Mouse (Mus musculus) liver, adult 2 months (tissue): ENCODE measurements around the gene Plxna4. TPM values are rescaled to one million over a fixed set of nuclear protein-coding genes. Genes with fewer than 3 reads are reported as not detected.

Experiments used
- DNase-seq: peaks from one replicate; pipeline ENCODE4 v3.0.0-alpha.2; 2011; ENCODE audit warnings: low read depth, low spot score; ENCODE audit errors: extremely low read depth
- H3K27ac ChIP-seq: fragments of 200-500 bp; replicated peaks from 2 replicates; pipeline ENCODE4 v1.5.1; 2012; ENCODE audit warnings: low read depth, mild to moderate bottlenecking, control low read depth, inconsistent platforms, low read length; ENCODE audit not compliant: insufficient read depth
- H3K27me3 ChIP-seq: fragments of 200-500 bp; 2 replicates; pipeline ENCODE4 v1.6.1; 2012; ENCODE audit warnings: mild to moderate bottlenecking, moderate library complexity, low read length, inconsistent platforms; ENCODE audit not compliant: control insufficient read depth, insufficient read depth
- H3K36me3 ChIP-seq: fragments of 200-500 bp; 2 replicates; pipeline ENCODE4 v1.6.1; 2012; ENCODE audit warnings: low read length, inconsistent platforms; ENCODE audit not compliant: control insufficient read depth, insufficient read depth
- H3K4me1 ChIP-seq: fragments of 200-500 bp; 2 replicates; pipeline ENCODE4 v1.6.1; 2011; ENCODE audit warnings: low read length; ENCODE audit not compliant: control insufficient read depth, insufficient read depth
- H3K4me3 ChIP-seq: fragments of 200-500 bp; 2 replicates; pipeline ENCODE4 v1.5.1; 2011; ENCODE audit warnings: low read depth, mild to moderate bottlenecking, control low read depth, low read length, moderate library complexity; ENCODE audit not compliant: insufficient read depth
- H3K79me2 ChIP-seq: fragments of 200-500 bp; 2 replicates; pipeline ENCODE4 v1.6.1; 2012; ENCODE audit warnings: inconsistent platforms, mild to moderate bottlenecking, low read length, moderate library complexity; ENCODE audit not compliant: control insufficient read depth, insufficient read depth
- H3K9ac ChIP-seq: fragments of 200-500 bp; 2 replicates; pipeline ENCODE4 v1.6.1; 2012; ENCODE audit warnings: low read depth, mild to moderate bottlenecking, control low read depth, inconsistent platforms, low read length
- CTCF ChIP-seq: fragments of 200-500 bp; IDR thresholded peaks from 2 replicates; pipeline ENCODE4 v1.5.1; 2011; ENCODE audit warnings: low read depth, low read length, control low read depth
- POLR2A ChIP-seq: fragments of 200-500 bp; IDR thresholded peaks from 2 replicates; pipeline ENCODE4 v1.6.1; 2011; ENCODE audit warnings: low read length, control low read depth; ENCODE audit not compliant: insufficient read depth; ENCODE audit errors: extremely low read depth
- WGBS: fragments of 180-500 bp; shearing (Covaris S2); methylation state at CpG from one replicate; pipeline ENCODE4 v1.1.7; 2018; 5-methylcytosine and 5-hydroxymethylcytosine counted together
- polyA plus RNA-seq: library from polyadenylated mRNA; depleted of rRNA; stranded (reverse); fragments of >200 nt; gene quantifications from 2 replicates; pipeline ENCODE4 v1.2.3, GENCODE M21; 2012
- total RNA-seq: library from RNA; depleted of rRNA; stranded (reverse); fragments of >200 nt; gene quantifications from 2 replicates; pipeline ENCODE4 v1.2.3, GENCODE M21; 2014

The Plxna4 gene
- total and polyA plus RNA-seq, 2 experiments = 0.32 to 1.0 TPM

GRCm38 (mm10) chr6:32150836-32151235 is 437.2 kb downstream of the Plxna4 start:
- WGBS = 87% methylated on average over 4 of the region's 4 CpGs
- no peaks in the 10 kb centered on the region for H3K27me3 ChIP-seq
- no peak for DNase-seq

GRCm38 (mm10) chr6:32144771-32145170 is 443.2 kb downstream of the Plxna4 start:
- no peaks in the 10 kb centered on the region for H3K27me3 ChIP-seq
- H3K4me1 ChIP-seq = no peaks in the 10 kb centered on the region
- no peaks in the 10 kb centered on the region for H3K79me2 ChIP-seq
- H3K36me3 ChIP-seq = no peaks in the 10 kb centered on the region
- DNase-seq = no peak
- no peak overlapping the region for H3K9ac ChIP-seq
- no peak for TF ChIP-seq POLR2A
- TF ChIP-seq CTCF = no peak
- H3K4me3 ChIP-seq = no peak overlapping the region
- no peak overlapping the region for H3K27ac ChIP-seq
- WGBS = 77% methylated on average over 4 of the region's 4 CpGs

More at GRCm38 (mm10) chr6:32150836-32151235, 437.2 kb downstream of the Plxna4 start:
- H3K4me3 ChIP-seq = no peak overlapping the region
- H3K79me2 ChIP-seq = no peaks in the 10 kb centered on the region
- H3K4me1 ChIP-seq = no peaks in the 10 kb centered on the region
- no peak overlapping the region for H3K27ac ChIP-seq
- H3K36me3 ChIP-seq = no peaks in the 10 kb centered on the region
- TF ChIP-seq CTCF = no peak
- H3K9ac ChIP-seq = no peak overlapping the region

- no peak overlapping the region for H3K9ac ChIP-seq
- H3K79me2 ChIP-seq = no peaks in the 10 kb centered on the region
- 80% methylated on average over 3 of the region's 3 CpGs for WGBS
- no peak overlapping the region for H3K27ac ChIP-seq
- H3K4me1 ChIP-seq = no peaks in the 10 kb centered on the region
- no peaks in the 10 kb centered on the region for H3K27me3 ChIP-seq
- H3K4me3 ChIP-seq = no peak overlapping the region
- TF ChIP-seq CTCF = no peak
- TF ChIP-seq POLR2A = no peak
- no peak for DNase-seq
- no peaks in the 10 kb centered on the region for H3K36me3 ChIP-seq
Observed at GRCm38 (mm10) chr6:32139537-32139936, 448.5 kb downstream of the Plxna4 start.

GRCm38 (mm10) chr6:32126914-32127313 is 461.1 kb downstream of the Plxna4 start:
- H3K36me3 ChIP-seq = no peaks in the 10 kb centered on the region
- no peak overlapping the region for H3K4me3 ChIP-seq
- TF ChIP-seq POLR2A (no peak), CTCF (no peak)
- 79% methylated on average over 6 of the region's 6 CpGs for WGBS
- no peaks in the 10 kb centered on the region for H3K79me2 ChIP-seq
- no peak overlapping the region for H3K9ac ChIP-seq
- no peaks in the 10 kb centered on the region for H3K27me3 ChIP-seq
- no peaks in the 10 kb centered on the region for H3K4me1 ChIP-seq
- no peak for DNase-seq
- no peak overlapping the region for H3K27ac ChIP-seq

GRCm38 (mm10) chr6:32122584-32123265 is 465.3 kb downstream of the Plxna4 start:
- H3K27me3 ChIP-seq = no peaks in the 10 kb centered on the region
- no peak for DNase-seq
- H3K9ac ChIP-seq = no peak overlapping the region
- 75% methylated on average over 4 of the region's 4 CpGs for WGBS
- TF ChIP-seq CTCF (no peak), POLR2A (no peak)
- no peak overlapping the region for H3K27ac ChIP-seq
- no peaks in the 10 kb centered on the region for H3K79me2 ChIP-seq
- H3K4me3 ChIP-seq = no peak overlapping the region
- no peaks in the 10 kb centered on the region for H3K4me1 ChIP-seq
- no peaks in the 10 kb centered on the region for H3K36me3 ChIP-seq

- Histone ChIP-seq H3K9ac (no peak overlapping the region), H3K27ac (no peak overlapping the region), H3K36me3 (no peaks in the 10 kb centered on the region), H3K79me2 (no peaks in the 10 kb centered on the region), H3K4me3 (no peak overlapping the region), H3K27me3 (no peaks in the 10 kb centered on the region), H3K4me1 (no peaks in the 10 kb centered on the region)
- no peak for TF ChIP-seq CTCF
- no peak for TF ChIP-seq POLR2A
- WGBS = 78% methylated on average over 1 of the region's 1 CpGs
- DNase-seq = no peak
Observed at GRCm38 (mm10) chr6:32120931-32121330, 467.1 kb downstream of the Plxna4 start.
